Mouse (Mus musculus) ES-E14 (cell line): ENCODE measurements at regions not wholly inside any gene's neighbourhood (a gene's known extent, or its start where the extent isn't known, plus 50 kb on each side); places are given as distances from the start of the nearest gene placed in this dataset.

ENCODE experiments used
- DNase-seq: peaks from one replicate; pipeline ENCODE4 v3.0.0-alpha.2; 2013; ENCODE audit warnings: low read depth, low spot score
- H3K27ac ChIP-seq: 2 replicates; pipeline ENCODE4 v1.5.1; 2012; ENCODE audit warnings: low read depth, mild to moderate bottlenecking, low read length, moderate library complexity, mixed read lengths; ENCODE audit not compliant: poor library complexity, insufficient read depth, severe bottlenecking
- H3K36me3 ChIP-seq: 2 replicates; pipeline ENCODE4 v1.6.1; 2012; ENCODE audit warnings: mild to moderate bottlenecking, low read length, moderate library complexity, mixed read lengths; ENCODE audit not compliant: control insufficient read depth, poor library complexity, insufficient read depth, severe bottlenecking
- H3K4me1 ChIP-seq, 2 experiments: fragments of 150-350 bp in 1 of 2; sonication (generic) in 1 of 2; 2 replicates each; pipeline ENCODE4 v1.6.1; 2012; ENCODE audit warnings: low read length in 2 of 2, mild to moderate bottlenecking in 1 of 2, mixed read lengths in 1 of 2; ENCODE audit not compliant: control insufficient read depth in 2 of 2, insufficient read depth in 2 of 2, poor library complexity in 1 of 2
- H3K4me3 ChIP-seq, 2 experiments: fragments of 150-350 bp in 1 of 2; sonication (generic) in 1 of 2; 2 replicates each; pipeline ENCODE4 v1.5.1; 2012; ENCODE audit warnings: low read length in 2 of 2, low read depth in 1 of 2, mild to moderate bottlenecking in 1 of 2, mixed read lengths in 1 of 2; ENCODE audit not compliant: insufficient read depth in 1 of 2, poor library complexity in 1 of 2, severe bottlenecking in 1 of 2
- H3K9ac ChIP-seq: 2 replicates; pipeline ENCODE4 v1.6.1; 2012; ENCODE audit warnings: low read depth, mild to moderate bottlenecking, low read length, mixed read lengths; ENCODE audit not compliant: poor library complexity, insufficient read depth, severe bottlenecking
- H3K9me3 ChIP-seq: fragments of 150-350 bp; sonication (generic); 2 replicates; pipeline ENCODE4 v1.6.1; 2012; ENCODE audit warnings: low read depth, mild to moderate bottlenecking, low read length; ENCODE audit not compliant: control insufficient read depth, insufficient read depth
- CHD2 ChIP-seq: IDR thresholded peaks from 2 replicates; pipeline ENCODE4 v1.6.1; 2014; ENCODE audit warnings: mild to moderate bottlenecking, low read depth, low read length, inconsistent platforms
- HCFC1 ChIP-seq: IDR thresholded peaks from 2 replicates; pipeline ENCODE4 v1.6.1; 2012; ENCODE audit warnings: low read length, inconsistent platforms, borderline replicate concordance; ENCODE audit not compliant: insufficient read depth
- MAFK ChIP-seq: IDR thresholded peaks from 2 replicates; pipeline ENCODE4 v1.6.1; 2014; ENCODE audit warnings: mild to moderate bottlenecking, low read depth, low read length, inconsistent platforms; ENCODE audit not compliant: insufficient read depth
- ZC3H11A ChIP-seq: IDR thresholded peaks from 2 replicates; pipeline ENCODE4 v1.6.1; 2012; ENCODE audit warnings: low read depth, mild to moderate bottlenecking, inconsistent platforms, low read length, borderline replicate concordance
- ZNF384 ChIP-seq: IDR thresholded peaks from 2 replicates; pipeline ENCODE4 v1.6.1; 2012; ENCODE audit warnings: low read depth, low read length, inconsistent platforms
- in situ Hi-C, 2 experiments: fragments of 600-800 bp; cut with MboI; formaldehyde crosslinking; loops; one replicate each; pipeline ENCODE4 v1.15.1; 2025; ENCODE audit warnings: low sequenced_read_pairs in 2 of 2, inconsistent platforms in 1 of 2; ENCODE audit not compliant: unreplicated experiment in 2 of 2

DNA sequence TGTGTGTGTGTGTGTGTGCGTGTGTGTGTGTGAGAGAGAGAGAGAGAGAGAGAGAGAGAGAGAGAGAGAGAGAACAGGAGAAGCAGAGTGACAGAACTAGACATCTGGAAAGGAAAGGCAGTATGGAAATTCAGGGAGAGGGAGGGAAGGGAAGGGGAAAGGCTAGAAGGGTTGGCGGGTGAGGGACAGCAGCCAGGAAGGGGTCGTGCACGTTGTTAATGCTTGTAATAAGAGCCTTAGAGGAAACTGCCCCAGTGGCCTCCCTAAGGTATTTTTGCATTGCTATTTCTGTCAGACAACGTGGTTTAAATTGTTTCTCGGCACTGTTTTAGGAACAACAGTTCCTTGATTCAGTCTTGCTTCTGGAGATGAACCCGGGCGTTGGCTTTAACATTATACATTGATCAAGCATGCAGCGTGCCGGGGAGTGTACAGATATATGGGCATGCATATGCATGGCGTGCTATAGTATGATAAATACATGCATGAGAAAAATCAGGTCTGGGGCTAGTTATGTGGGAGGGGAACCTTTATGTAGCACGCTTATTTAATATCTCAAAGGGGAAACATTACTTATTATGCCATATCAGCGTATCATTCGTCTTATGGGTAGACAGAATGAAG lies 52.6 kb upstream of the Ptgfrn start:
- TF ChIP-seq ZNF384 (no peak), MAFK (no peak), CHD2 (no peak), ZC3H11A (no peak), HCFC1 (no peak)
- peaks cover 26 to 37% of the 10 kb centered on the region in 2 experiments for H3K4me1 ChIP-seq
- H3K27ac ChIP-seq: peak overlapping the region; percentile 92; the same call in 1 of the 2 replicates
- in situ Hi-C loops: no loop called here
- no peaks in the 10 kb centered on the region for H3K9me3 ChIP-seq
- H3K9ac ChIP-seq: no peak overlapping the region
- H3K36me3 ChIP-seq: no peaks in the 10 kb centered on the region
- no peak for DNase-seq
- H3K4me3 ChIP-seq: peak overlapping the region; percentile 18 to 58

GRCm38 (mm10) chr3:101161941-101162531 lies 52.0 kb upstream of the Ptgfrn start:
- Histone ChIP-seq H3K36me3 (no peaks in the 10 kb centered on the region), H3K27ac (no peak overlapping the region; the same call in 1 of the 2 replicates), H3K9me3 (no peaks in the 10 kb centered on the region), H3K4me1 (peaks cover 21 to 32% of the 10 kb centered on the region in 2 experiments), H3K9ac (peak overlapping the region; percentile 19; the same call in 1 of the 2 replicates), H3K4me3 (peak overlapping the region; percentile 33 to 58)
- in situ Hi-C loops: no loop called here
- TF ChIP-seq ZC3H11A: no peak
- DNase-seq: no peak

GRCm38 (mm10) chr3:101161421-101161940 lies 51.4 kb upstream of the Ptgfrn start:
- H3K4me1 ChIP-seq: peaks cover 16 to 26% of the 10 kb centered on the region in 2 experiments
- no peak for DNase-seq
- no peaks in the 10 kb centered on the region for H3K36me3 ChIP-seq
- in situ Hi-C loops: no loop called here
- TF ChIP-seq MAFK: no peak
- no peak for TF ChIP-seq CHD2
- TF ChIP-seq ZNF384: no peak
- no peak for TF ChIP-seq ZC3H11A
- no peak for TF ChIP-seq HCFC1
- no peaks in the 10 kb centered on the region for H3K9me3 ChIP-seq
- H3K4me3 ChIP-seq: peak overlapping the region; percentile 33 to 58
- no peak overlapping the region; the same call in 1 of the 2 replicates for H3K27ac ChIP-seq
- peak overlapping the region; percentile 19; the same call in 1 of the 2 replicates for H3K9ac ChIP-seq
